Mouse (Mus musculus): ENCODE data around the gene Qrfp. TPM values are rescaled to one million over a fixed set of nuclear protein-coding genes. Genes with fewer than 3 reads are reported as not detected.

Gene Qrfp
- total RNA-seq, 1 experiment from 2014 or later: not detected

- ATAC-seq (replicated peaks in 1 of 2; ENCODE audit: insufficient read depth in 1 of 2, low FRiP score in 2 of 2, low TSS enrichment in 1 of 2, low read depth in 1 of 2, poor library complexity in 2 of 2, severe bottlenecking in 2 of 2): no peak
Observed at GRCm38 (mm10) chr2:31823933-31824730, 13.8 kb upstream of the Qrfp start.

- 0 out of 4 replicates have a peak, but pooled peaks of 1 of the 2 experiments have one; percentile 19 for ATAC-seq (replicated peaks in 1 of 2; ENCODE audit: insufficient read depth in 1 of 2, low FRiP score in 2 of 2, low TSS enrichment in 1 of 2, low read depth in 1 of 2, poor library complexity in 2 of 2, severe bottlenecking in 2 of 2)
Observed at GRCm38 (mm10) chr2:31822524-31823371, 12.4 kb upstream of the Qrfp start.

DNA sequence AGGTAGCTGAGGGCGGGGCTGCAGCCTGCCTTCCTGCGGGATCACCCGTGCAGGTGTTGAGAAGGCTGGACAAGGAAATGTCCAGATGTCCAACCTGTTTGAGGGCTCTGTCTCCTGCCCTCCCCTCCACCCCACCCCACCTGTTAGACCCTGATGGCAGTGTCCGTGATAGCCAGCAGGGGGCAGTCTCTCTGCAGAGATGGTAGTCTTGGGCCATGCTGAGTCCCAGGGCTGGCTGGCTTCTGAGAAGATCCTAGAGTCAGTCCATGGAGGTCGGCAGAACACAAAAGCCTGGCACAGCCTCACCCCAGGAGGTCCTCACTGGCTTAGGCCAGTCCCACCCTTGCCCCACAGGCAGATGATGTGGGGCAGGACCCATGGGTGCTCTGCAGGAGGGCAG, 5.0 kb upstream of the Qrfp start:
- peak in 1 of 2 experiments; percentile 70; a peak in 2 of 4 replicates for ATAC-seq (replicated peaks in 1 of 2; ENCODE audit: insufficient read depth in 1 of 2, low FRiP score in 2 of 2, low TSS enrichment in 1 of 2, low read depth in 1 of 2, poor library complexity in 2 of 2, severe bottlenecking in 2 of 2)

- no peak for ATAC-seq (replicated peaks in 1 of 2; ENCODE audit: insufficient read depth in 1 of 2, low FRiP score in 2 of 2, low TSS enrichment in 1 of 2, low read depth in 1 of 2, poor library complexity in 2 of 2, severe bottlenecking in 2 of 2)
Observed at GRCm38 (mm10) chr2:31814699-31815098, 4.3 kb upstream of the Qrfp start.

DNA sequence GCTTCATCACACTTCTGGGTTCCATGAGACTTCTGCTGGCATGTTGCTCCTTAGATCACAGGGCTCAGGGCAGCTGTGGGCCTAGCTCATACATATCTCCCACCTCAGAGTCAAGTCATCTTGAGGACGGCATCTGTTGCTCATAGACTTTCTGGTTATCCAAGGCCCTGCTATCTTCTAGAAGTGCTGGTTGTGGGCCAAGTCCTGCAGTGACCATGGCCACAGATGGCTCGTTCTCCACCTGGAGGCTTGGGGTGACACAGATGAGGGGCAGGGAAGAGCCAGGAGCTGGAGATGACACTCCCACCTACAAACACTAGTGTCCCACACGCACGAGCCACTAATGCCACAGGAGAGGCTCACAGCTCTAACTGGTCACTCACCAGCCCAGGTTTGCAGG, 3.3 kb upstream of the Qrfp start:
- ATAC-seq (replicated peaks in 1 of 2; ENCODE audit: insufficient read depth in 1 of 2, low FRiP score in 2 of 2, low TSS enrichment in 1 of 2, low read depth in 1 of 2, poor library complexity in 2 of 2, severe bottlenecking in 2 of 2): no peak

- no peak for ATAC-seq (replicated peaks in 1 of 2; ENCODE audit: insufficient read depth in 1 of 2, low FRiP score in 2 of 2, low TSS enrichment in 1 of 2, low read depth in 1 of 2, poor library complexity in 2 of 2, severe bottlenecking in 2 of 2)
Observed at GRCm38 (mm10) chr2:31811086-31811958, 942 bp upstream of the Qrfp start.

- ATAC-seq (replicated peaks in 1 of 2; ENCODE audit: insufficient read depth in 1 of 2, low FRiP score in 2 of 2, low TSS enrichment in 1 of 2, low read depth in 1 of 2, poor library complexity in 2 of 2, severe bottlenecking in 2 of 2): peak; percentile 59 to 80
Observed at GRCm38 (mm10) chr2:31809358-31809740, 1.0 kb downstream of the Qrfp start.

- no peak for ATAC-seq (replicated peaks in 1 of 2; ENCODE audit: insufficient read depth in 1 of 2, low FRiP score in 2 of 2, low TSS enrichment in 1 of 2, low read depth in 1 of 2, poor library complexity in 2 of 2, severe bottlenecking in 2 of 2)
Observed at GRCm38 (mm10) chr2:31808410-31809357, 1.7 kb downstream of the Qrfp start.

GRCm38 (mm10) chr2:31806639-31807382, 3.6 kb downstream of the Qrfp start:
- no peak for ATAC-seq (replicated peaks in 1 of 2; ENCODE audit: insufficient read depth in 1 of 2, low FRiP score in 2 of 2, low TSS enrichment in 1 of 2, low read depth in 1 of 2, poor library complexity in 2 of 2, severe bottlenecking in 2 of 2)

DNA sequence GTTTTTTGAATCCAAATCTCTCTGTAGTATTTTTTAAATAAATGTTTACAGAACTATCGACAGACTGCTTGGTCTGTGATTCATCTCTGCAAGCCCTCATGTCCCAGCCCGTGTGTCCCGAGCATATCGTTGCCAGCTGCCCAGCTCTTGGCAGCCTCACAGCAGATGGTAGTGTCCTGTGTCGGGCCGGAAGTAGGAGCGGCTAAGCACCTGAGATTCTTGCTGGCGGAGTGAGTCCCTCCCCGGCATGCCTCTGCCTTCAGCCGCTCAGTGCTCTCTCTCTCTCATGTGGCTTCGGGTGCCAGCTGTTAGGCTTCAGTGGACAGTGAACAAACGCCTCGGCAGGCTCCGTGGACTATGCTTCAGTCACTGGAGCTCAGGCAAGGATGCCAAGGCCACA, 6.9 kb downstream of the Qrfp start:
- no peak for ATAC-seq (replicated peaks in 1 of 2; ENCODE audit: insufficient read depth in 1 of 2, low FRiP score in 2 of 2, low TSS enrichment in 1 of 2, low read depth in 1 of 2, poor library complexity in 2 of 2, severe bottlenecking in 2 of 2)

DNA sequence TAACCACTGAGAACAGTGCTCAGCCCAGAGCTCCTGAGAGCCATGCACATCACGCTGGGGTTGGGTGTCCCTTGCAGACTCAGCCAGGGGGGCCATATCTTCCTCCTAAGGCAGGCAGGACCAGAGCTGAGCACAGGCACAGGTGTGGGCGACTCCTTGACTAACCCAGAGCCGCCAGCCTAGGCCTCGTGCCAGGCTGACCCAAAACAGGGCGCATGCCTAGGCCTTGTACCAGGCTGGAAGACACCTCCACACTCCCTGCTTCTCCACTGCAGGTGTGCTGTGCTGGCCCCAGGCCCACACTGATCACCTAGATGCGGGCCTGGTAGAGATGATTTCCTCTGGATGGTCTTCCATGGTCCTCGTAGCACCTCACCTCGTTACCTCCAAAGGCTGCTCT, 7.6 kb downstream of the Qrfp start:
- no peak for ATAC-seq (replicated peaks in 1 of 2; ENCODE audit: insufficient read depth in 1 of 2, low FRiP score in 2 of 2, low TSS enrichment in 1 of 2, low read depth in 1 of 2, poor library complexity in 2 of 2, severe bottlenecking in 2 of 2)

GRCm38 (mm10) chr2:31801416-31801815, 9.0 kb downstream of the Qrfp start:
- ATAC-seq (replicated peaks in 1 of 2; ENCODE audit: insufficient read depth in 1 of 2, low FRiP score in 2 of 2, low TSS enrichment in 1 of 2, low read depth in 1 of 2, poor library complexity in 2 of 2, severe bottlenecking in 2 of 2): no peak

DNA sequence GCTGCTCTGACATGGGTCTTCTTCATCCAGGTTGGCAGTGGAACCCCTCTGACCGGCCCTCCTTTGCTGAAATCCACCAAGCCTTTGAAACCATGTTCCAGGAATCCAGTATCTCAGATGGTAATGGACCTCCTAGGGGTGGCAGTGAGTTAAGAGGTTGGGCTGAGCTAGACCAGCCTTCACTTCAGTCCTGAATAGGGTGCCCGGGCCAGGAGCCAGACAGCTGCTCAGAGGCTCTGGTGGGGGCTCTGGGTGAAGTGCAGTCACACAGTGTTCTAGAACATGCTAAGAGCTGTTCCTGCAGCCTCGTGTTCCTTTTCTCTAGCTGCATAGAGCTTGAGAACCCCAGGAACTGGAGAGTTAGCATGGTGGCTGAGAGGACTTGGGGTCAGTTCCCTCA, 13.4 kb downstream of the Qrfp start:
- ATAC-seq (replicated peaks in 1 of 2; ENCODE audit: insufficient read depth in 1 of 2, low FRiP score in 2 of 2, low TSS enrichment in 1 of 2, low read depth in 1 of 2, poor library complexity in 2 of 2, severe bottlenecking in 2 of 2): no peak

DNA sequence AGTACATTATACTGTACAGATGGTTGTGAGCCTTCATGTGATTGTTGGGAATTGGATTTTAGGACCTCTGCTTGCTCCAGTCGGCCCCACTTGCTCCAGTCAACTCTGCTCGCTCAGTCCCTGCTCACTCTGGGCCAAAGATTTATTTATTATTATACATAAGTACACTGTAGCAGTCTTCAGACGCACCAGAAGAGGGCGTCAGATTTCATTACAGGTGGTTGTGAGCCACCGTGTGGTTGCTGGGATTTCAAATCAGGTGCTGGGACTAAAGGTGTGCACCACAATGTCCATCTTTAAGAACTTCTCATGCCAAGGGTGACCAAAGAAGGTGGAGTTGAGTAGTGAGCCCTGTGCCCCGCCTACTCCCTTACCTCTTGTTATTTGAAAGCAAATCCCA, 17.8 kb downstream of the Qrfp start:
- ATAC-seq (replicated peaks in 1 of 2; ENCODE audit: insufficient read depth in 1 of 2, low FRiP score in 2 of 2, low TSS enrichment in 1 of 2, low read depth in 1 of 2, poor library complexity in 2 of 2, severe bottlenecking in 2 of 2): no peak

DNA sequence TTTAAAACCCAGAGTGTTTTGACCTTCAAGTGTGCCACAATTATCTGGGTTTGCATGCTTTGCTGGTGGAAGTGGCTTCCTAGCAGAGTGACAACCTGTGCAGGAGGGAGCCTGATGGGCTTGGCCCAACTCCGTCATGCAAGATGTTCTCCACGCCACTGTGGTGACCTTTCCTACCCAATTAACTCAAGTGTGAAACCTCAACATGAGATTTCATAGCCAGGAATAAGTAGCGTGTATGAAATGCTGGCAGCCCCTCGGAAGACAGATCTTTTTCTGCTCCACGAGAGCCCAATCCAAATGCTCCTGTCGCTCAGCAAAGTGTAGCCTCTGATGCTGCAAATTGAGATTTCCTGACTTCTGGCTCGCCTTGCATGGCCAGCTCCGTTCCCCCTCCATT, 19.1 kb downstream of the Qrfp start:
- ATAC-seq (replicated peaks in 1 of 2; ENCODE audit: insufficient read depth in 1 of 2, low FRiP score in 2 of 2, low TSS enrichment in 1 of 2, low read depth in 1 of 2, poor library complexity in 2 of 2, severe bottlenecking in 2 of 2): no peak

DNA sequence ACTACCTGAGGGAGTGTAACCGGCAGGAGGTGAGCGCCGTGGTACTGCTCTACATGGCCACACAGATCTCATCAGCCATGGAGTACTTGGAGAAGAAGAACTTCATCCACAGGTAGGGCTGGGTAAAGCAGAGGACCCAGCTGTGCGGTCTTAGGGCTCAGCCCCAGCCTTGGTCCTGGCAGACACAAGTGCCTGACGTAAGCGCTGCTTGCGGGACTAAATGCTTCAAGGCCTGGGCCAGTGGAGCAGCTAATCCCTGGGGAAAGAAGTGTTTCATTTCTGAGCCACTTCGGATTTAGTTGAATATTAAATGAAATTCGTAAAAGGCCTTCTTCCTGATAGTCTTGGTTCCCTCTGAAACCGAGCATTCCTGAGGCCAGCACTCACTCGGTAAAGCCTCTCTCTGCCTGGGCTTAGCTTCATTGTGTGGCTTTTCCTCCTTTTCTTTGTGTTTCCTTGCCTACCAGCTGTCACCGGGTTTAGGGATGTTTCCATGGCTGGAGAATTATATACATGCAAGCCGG, 19.6 kb downstream of the Qrfp start:
- no peak for ATAC-seq (replicated peaks in 1 of 2; ENCODE audit: insufficient read depth in 1 of 2, low FRiP score in 2 of 2, low TSS enrichment in 1 of 2, low read depth in 1 of 2, poor library complexity in 2 of 2, severe bottlenecking in 2 of 2)

Data from hematopoietic stem cell, adult 5-6 weeks (primary cell).